Mouse (Mus musculus) limb, embryonic 13.5 days (tissue): Measurements from ENCODE around the gene Tcf12. TPM values are rescaled to one million over a fixed set of nuclear protein-coding genes. Genes with fewer than 3 reads are reported as not detected.

ENCODE experiments used
- ATAC-seq: fragments of 200-750 bp; cut with Nextera tagmentation; 2 replicates; pipeline ENCODE4 v1.8.0; 2017; ENCODE audit warnings: low read depth, moderate number of reproducible peaks, moderate TSS enrichment; ENCODE audit not compliant: low FRiP score
- H3K27ac ChIP-seq: fragments of 300-500 bp; sonication (generic); 2 replicates; pipeline ENCODE4 v1.5.1; 2015; ENCODE audit warnings: inconsistent platforms, mild to moderate bottlenecking, moderate library complexity
- H3K27me3 ChIP-seq: fragments of 300-500 bp; sonication (generic); 2 replicates; pipeline ENCODE4 v1.6.1; 2015; ENCODE audit warnings: mild to moderate bottlenecking, inconsistent platforms
- H3K36me3 ChIP-seq: fragments of 300-500 bp; sonication (generic); 2 replicates; pipeline ENCODE4 v1.6.1; 2015; ENCODE audit warnings: inconsistent platforms, mild to moderate bottlenecking, moderate library complexity
- H3K4me1 ChIP-seq: fragments of 300-500 bp; sonication (generic); 2 replicates; pipeline ENCODE4 v1.6.1; 2015; ENCODE audit warnings: inconsistent platforms
- H3K4me2 ChIP-seq: fragments of 300-500 bp; sonication (generic); replicated peaks from 2 replicates; pipeline ENCODE4 v1.6.1; 2015; ENCODE audit warnings: inconsistent platforms, mild to moderate bottlenecking, moderate library complexity
- H3K4me3 ChIP-seq: fragments of 300-500 bp; sonication (generic); 2 replicates; pipeline ENCODE4 v1.5.1; 2015; ENCODE audit warnings: moderate library complexity, mild to moderate bottlenecking, inconsistent platforms
- H3K9ac ChIP-seq: fragments of 300-500 bp; sonication (generic); 2 replicates; pipeline ENCODE4 v1.6.1; 2015; ENCODE audit warnings: mild to moderate bottlenecking, inconsistent platforms
- H3K9me3 ChIP-seq: fragments of 300-500 bp; sonication (generic); 2 replicates; pipeline ENCODE4 v1.6.1; 2016; ENCODE audit warnings: inconsistent platforms
- WGBS: fragments of 180-500 bp; shearing (Covaris S2); methylation state at CpG from one replicate; pipeline ENCODE4 v1.1.7; 2015; 5-methylcytosine and 5-hydroxymethylcytosine counted together
- polyA plus RNA-seq: library from polyadenylated mRNA; unstranded; fragments of >200 nt; fragmentation: Nextera tagmentation; extraction: Ambion mirVana; gene quantifications from 2 replicates; pipeline ENCODE4 v1.2.1, GENCODE M21; 2015

Gene Tcf12
- polyA plus RNA-seq, 1 experiment from 2014 or later: 118 TPM

DNA sequence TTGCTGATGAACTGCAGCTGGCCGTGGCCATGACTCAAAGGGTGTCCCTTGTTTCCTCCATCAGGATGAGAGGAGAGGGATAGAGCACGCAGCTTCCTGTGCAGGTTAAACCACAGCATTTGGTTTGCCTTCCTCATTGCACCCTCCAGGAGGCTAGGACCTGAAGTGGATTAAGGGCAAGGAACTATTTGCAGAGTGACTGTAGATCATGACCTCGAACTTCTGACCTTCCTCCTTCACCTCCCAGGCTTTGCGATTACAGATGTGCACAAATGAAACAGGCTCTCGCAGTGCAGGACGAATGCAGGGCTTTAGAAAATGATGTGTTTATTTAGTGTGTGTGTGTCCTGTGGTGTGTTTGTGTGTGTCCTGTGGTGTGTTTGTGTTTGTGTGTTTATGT, 282.5 kb downstream of the Tcf12 start:
- H3K27ac ChIP-seq: no peak overlapping the region
- no peak overlapping the region for H3K9ac ChIP-seq
- no peak for ATAC-seq
- WGBS: 36% methylated on average over 6 of the region's 6 CpGs
- H3K36me3 ChIP-seq: no peaks in the 10 kb centered on the region
- H3K9me3 ChIP-seq: no peaks in the 10 kb centered on the region
- no peaks in the 10 kb centered on the region for H3K4me1 ChIP-seq
- no peaks in the 10 kb centered on the region for H3K27me3 ChIP-seq
- H3K4me3 ChIP-seq: no peak overlapping the region
- no peak overlapping the region for H3K4me2 ChIP-seq

GRCm38 (mm10) chr9:71827371-71827770, 284.3 kb downstream of the Tcf12 start:
- H3K27me3 ChIP-seq: no peaks in the 10 kb centered on the region
- H3K4me2 ChIP-seq: no peak overlapping the region
- no peak overlapping the region for H3K4me3 ChIP-seq
- no peak for ATAC-seq
- no peak overlapping the region for H3K27ac ChIP-seq
- WGBS: 89% methylated on average over 5 of the region's 5 CpGs
- no peaks in the 10 kb centered on the region for H3K4me1 ChIP-seq
- no peaks in the 10 kb centered on the region for H3K36me3 ChIP-seq
- H3K9ac ChIP-seq: no peak overlapping the region
- no peaks in the 10 kb centered on the region for H3K9me3 ChIP-seq

DNA sequence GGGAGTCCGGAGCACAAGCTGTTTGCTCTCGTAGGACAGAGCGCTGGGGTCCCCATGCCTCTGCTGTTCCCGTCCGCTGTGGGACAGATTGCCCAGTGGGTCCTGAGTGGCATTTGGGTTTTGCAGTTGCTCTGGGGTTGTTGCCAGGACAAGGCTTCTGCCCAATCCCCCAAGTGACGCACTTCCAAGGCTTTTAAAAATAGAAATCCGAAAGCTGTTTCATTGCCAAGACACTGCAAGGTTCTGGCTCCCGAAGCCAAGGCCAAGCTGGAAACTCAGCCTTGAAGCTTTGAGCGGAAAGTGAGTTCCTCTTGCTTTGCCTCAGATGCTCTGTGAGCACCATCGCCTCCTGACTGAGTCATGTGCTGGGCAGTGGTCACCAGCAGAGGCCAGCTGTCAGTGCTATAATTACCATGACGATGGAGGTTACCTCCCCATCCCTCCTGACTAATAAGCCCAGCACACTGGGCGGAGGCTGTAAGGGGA, 285.6 kb downstream of the Tcf12 start:
- H3K4me3 ChIP-seq: no peak overlapping the region
- no peak overlapping the region for H3K9ac ChIP-seq
- H3K36me3 ChIP-seq: no peaks in the 10 kb centered on the region
- H3K27ac ChIP-seq: no peak overlapping the region
- H3K4me2 ChIP-seq: no peak overlapping the region
- WGBS: 69% methylated on average over 12 of the region's 12 CpGs
- no peaks in the 10 kb centered on the region for H3K27me3 ChIP-seq
- H3K9me3 ChIP-seq: no peaks in the 10 kb centered on the region
- no peaks in the 10 kb centered on the region for H3K4me1 ChIP-seq
- ATAC-seq: no peak

GRCm38 (mm10) chr9:71822003-71822402, 289.7 kb downstream of the Tcf12 start:
- 83% methylated on average over 3 of the region's 3 CpGs for WGBS
- no peaks in the 10 kb centered on the region for H3K4me1 ChIP-seq
- H3K27me3 ChIP-seq: no peaks in the 10 kb centered on the region
- no peaks in the 10 kb centered on the region for H3K9me3 ChIP-seq
- H3K36me3 ChIP-seq: no peaks in the 10 kb centered on the region
- H3K4me3 ChIP-seq: no peak overlapping the region
- ATAC-seq: no peak
- no peak overlapping the region for H3K4me2 ChIP-seq
- H3K27ac ChIP-seq: no peak overlapping the region
- no peak overlapping the region for H3K9ac ChIP-seq

DNA sequence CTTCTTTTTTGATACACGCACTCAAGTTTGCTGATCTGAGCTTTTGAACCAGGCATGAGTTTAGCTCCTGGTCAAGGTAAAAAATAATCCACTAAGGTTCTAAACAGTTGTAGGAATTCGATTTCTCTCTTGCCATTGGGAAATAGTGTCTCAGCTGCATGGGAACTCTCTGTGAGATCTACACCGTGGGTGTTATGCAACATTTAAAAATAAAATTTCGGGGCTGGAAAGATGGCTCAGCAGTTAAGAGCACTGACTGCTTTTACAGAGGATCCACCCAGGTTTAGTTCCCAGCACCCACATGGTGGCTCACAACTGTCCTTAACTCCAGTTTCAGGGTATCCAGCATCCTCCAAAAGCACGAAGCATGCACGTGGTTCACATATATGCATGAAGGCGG, 293.2 kb downstream of the Tcf12 start:
- Histone ChIP-seq H3K4me3 (no peak overlapping the region), H3K9me3 (no peaks in the 10 kb centered on the region), H3K27ac (no peak overlapping the region), H3K9ac (no peak overlapping the region), H3K36me3 (no peaks in the 10 kb centered on the region), H3K27me3 (no peaks in the 10 kb centered on the region), H3K4me2 (no peak overlapping the region), H3K4me1 (no peaks in the 10 kb centered on the region)
- WGBS: 87% methylated on average over 7 of the region's 7 CpGs
- no peak for ATAC-seq

DNA sequence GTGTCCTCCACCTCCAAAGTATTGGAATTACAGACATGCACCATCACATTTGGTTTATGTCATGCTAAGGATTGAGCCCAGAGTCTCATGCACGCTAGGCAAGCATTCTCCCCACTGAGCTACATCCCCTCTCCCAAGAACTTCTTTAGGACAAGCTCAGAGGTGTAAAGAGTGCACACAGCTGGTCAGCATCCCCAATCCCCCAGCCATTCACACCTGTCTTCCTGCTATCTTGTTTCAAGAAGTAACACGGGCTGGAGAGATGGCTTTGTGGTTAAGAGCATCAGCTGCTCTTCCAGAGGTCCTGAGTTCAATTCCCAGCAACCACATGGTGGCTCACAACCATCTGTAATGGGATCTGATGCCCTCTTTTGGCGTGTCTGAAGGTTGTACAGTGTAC, 295.6 kb downstream of the Tcf12 start:
- Histone ChIP-seq H3K27me3 (no peaks in the 10 kb centered on the region), H3K27ac (no peak overlapping the region), H3K4me1 (no peaks in the 10 kb centered on the region), H3K36me3 (no peaks in the 10 kb centered on the region), H3K4me2 (no peak overlapping the region), H3K9me3 (no peaks in the 10 kb centered on the region), H3K4me3 (no peak overlapping the region), H3K9ac (no peak overlapping the region)
- no peak; the same call in 1 of the 2 replicates for ATAC-seq
- WGBS: 52% methylated on average over 3 of the region's 3 CpGs

GRCm38 (mm10) chr9:71813565-71813964, 298.1 kb downstream of the Tcf12 start:
- Histone ChIP-seq H3K27ac (no peak overlapping the region), H3K4me3 (no peak overlapping the region), H3K9ac (no peak overlapping the region), H3K4me1 (0 out of 2 replicates have a peak, but pooled peaks cover 5% of the 10 kb centered on the region), H3K9me3 (no peaks in the 10 kb centered on the region), H3K36me3 (no peaks in the 10 kb centered on the region), H3K27me3 (no peaks in the 10 kb centered on the region; the same call in none of the 2 replicates), H3K4me2 (no peak overlapping the region)
- no peak for ATAC-seq
- 88% methylated on average over 3 of the region's 3 CpGs for WGBS

GRCm38 (mm10) chr9:71812914-71813313, 298.8 kb downstream of the Tcf12 start:
- Histone ChIP-seq H3K4me2 (no peak overlapping the region), H3K27me3 (no peaks in the 10 kb centered on the region; the same call in none of the 2 replicates), H3K9ac (no peak overlapping the region), H3K9me3 (no peaks in the 10 kb centered on the region), H3K4me3 (no peak overlapping the region), H3K4me1 (0 out of 2 replicates have a peak, but pooled peaks cover 5% of the 10 kb centered on the region), H3K36me3 (no peaks in the 10 kb centered on the region), H3K27ac (no peak overlapping the region)
- 47% methylated on average over 4 of the region's 4 CpGs for WGBS
- ATAC-seq: no peak

GRCm38 (mm10) chr9:71812402-71812801, 299.3 kb downstream of the Tcf12 start:
- H3K27ac ChIP-seq: no peak overlapping the region
- H3K9ac ChIP-seq: no peak overlapping the region
- H3K36me3 ChIP-seq: no peaks in the 10 kb centered on the region
- H3K4me1 ChIP-seq: 0 out of 2 replicates have a peak, but pooled peaks cover 5% of the 10 kb centered on the region
- no peaks in the 10 kb centered on the region; the same call in none of the 2 replicates for H3K27me3 ChIP-seq
- no peak overlapping the region for H3K4me2 ChIP-seq
- no peak for ATAC-seq
- WGBS: 25% methylated on average over 4 of the region's 4 CpGs
- H3K4me3 ChIP-seq: no peak overlapping the region
- no peaks in the 10 kb centered on the region for H3K9me3 ChIP-seq

- no peak overlapping the region for H3K4me2 ChIP-seq
- H3K4me3 ChIP-seq: no peak overlapping the region
- H3K9ac ChIP-seq: no peak overlapping the region
- H3K4me1 ChIP-seq: 0 out of 2 replicates have a peak, but pooled peaks cover 5% of the 10 kb centered on the region
- H3K36me3 ChIP-seq: no peaks in the 10 kb centered on the region
- H3K9me3 ChIP-seq: no peaks in the 10 kb centered on the region
- WGBS: 69% methylated on average over 5 of the region's 5 CpGs
- H3K27ac ChIP-seq: no peak overlapping the region
- no peaks in the 10 kb centered on the region; the same call in none of the 2 replicates for H3K27me3 ChIP-seq
- ATAC-seq: no peak
Observed at GRCm38 (mm10) chr9:71811404-71811803, 300.3 kb downstream of the Tcf12 start.

DNA sequence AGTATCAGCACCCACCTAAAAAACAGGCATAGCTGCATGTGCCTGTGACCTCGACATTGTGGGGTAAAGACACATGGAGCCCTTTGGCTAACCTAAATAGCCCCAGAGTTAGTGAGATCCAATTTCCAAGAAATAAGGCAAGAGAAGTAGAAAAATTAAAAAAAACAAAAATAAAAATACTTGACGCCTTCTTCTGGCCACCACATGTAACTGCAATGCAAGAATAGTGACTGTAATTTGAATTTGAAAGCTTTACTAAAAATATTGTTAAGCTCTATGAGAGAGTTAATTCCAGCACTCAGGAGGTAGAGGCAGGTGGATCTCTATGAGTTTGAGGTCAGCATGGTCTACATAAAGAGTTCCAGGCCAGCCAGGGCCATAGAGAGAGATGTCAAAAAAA, 300.9 kb downstream of the Tcf12 start:
- ATAC-seq: no peak
- Histone ChIP-seq H3K9ac (no peak overlapping the region), H3K27me3 (no peaks in the 10 kb centered on the region; the same call in none of the 2 replicates), H3K27ac (no peak overlapping the region), H3K36me3 (no peaks in the 10 kb centered on the region), H3K4me2 (no peak overlapping the region), H3K9me3 (no peaks in the 10 kb centered on the region), H3K4me1 (0 out of 2 replicates have a peak, but pooled peaks cover 5% of the 10 kb centered on the region), H3K4me3 (no peak overlapping the region)
- 78% methylated on average over 2 of the region's 2 CpGs for WGBS

DNA sequence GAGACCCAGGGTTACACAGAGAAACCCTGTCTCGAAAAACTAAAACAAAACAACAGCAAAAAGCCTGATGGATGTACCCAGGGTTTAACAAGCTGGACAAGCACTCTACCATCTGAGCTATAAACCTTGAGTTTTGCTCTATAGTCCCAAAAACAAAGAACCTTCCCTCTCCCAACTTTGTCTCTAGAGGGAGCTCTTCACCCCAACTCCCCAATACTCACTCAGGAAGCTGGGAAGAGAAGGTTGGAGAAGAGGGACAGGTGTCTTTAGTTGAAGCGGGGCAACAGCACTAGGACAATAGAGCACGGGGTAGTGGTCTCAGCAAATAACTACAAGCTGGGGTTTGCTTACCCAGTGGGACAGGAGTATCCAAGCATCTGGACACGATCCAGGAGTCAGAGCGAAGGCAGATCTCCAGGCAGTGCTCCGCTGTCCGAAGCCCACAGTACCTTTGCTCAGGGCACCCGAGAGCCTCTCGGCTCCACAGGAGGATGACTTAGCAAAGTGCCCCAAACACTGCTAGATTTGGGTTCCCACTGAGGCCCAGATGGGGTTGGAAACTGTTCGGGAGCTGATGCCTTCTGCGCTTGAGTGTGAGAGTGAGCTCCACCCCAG, 302.9 kb downstream of the Tcf12 start:
- Histone ChIP-seq H3K4me1 (peaks cover 5% of the 10 kb centered on the region; the same call in 1 of the 2 replicates), H3K4me3 (no peak overlapping the region), H3K9me3 (no peaks in the 10 kb centered on the region), H3K36me3 (no peaks in the 10 kb centered on the region), H3K4me2 (peak overlapping the region; percentile 31), H3K27ac (no peak overlapping the region), H3K9ac (no peak overlapping the region), H3K27me3 (no peaks in the 10 kb centered on the region; the same call in none of the 2 replicates)
- WGBS: 38% methylated on average over 11 of the region's 11 CpGs
- ATAC-seq: no peak

- no peaks in the 10 kb centered on the region for H3K9me3 ChIP-seq
- no peak overlapping the region for H3K4me2 ChIP-seq
- H3K9ac ChIP-seq: no peak overlapping the region
- H3K27ac ChIP-seq: no peak overlapping the region
- H3K27me3 ChIP-seq: no peaks in the 10 kb centered on the region; the same call in none of the 2 replicates
- H3K4me3 ChIP-seq: no peak overlapping the region
- ATAC-seq: no peak
- no peaks in the 10 kb centered on the region for H3K36me3 ChIP-seq
- H3K4me1 ChIP-seq: peaks cover 11% of the 10 kb centered on the region
- 41% methylated on average over 4 of the region's 4 CpGs for WGBS
Observed at GRCm38 (mm10) chr9:71807801-71808200, 303.9 kb downstream of the Tcf12 start.
